Mouse (Mus musculus) hindbrain, embryonic 16.5 days (tissue): Measurements from ENCODE around the gene Cbx4. TPM values are rescaled to one million over a fixed set of nuclear protein-coding genes. Genes with fewer than 3 reads are reported as not detected.

Experiments used
- ATAC-seq: fragments of 200-750 bp; cut with Nextera tagmentation; 2 replicates; pipeline ENCODE4 v1.8.0; 2017; ENCODE audit warnings: moderate TSS enrichment, moderate library complexity
- H3K27ac ChIP-seq: fragments of 300-500 bp; sonication (generic); 2 replicates; pipeline ENCODE4 v1.5.1; 2014; ENCODE audit warnings: low read depth, mild to moderate bottlenecking, control low read depth, low read length, moderate library complexity
- H3K27me3 ChIP-seq: fragments of 300-500 bp; sonication (generic); replicated peaks from 2 replicates; pipeline ENCODE4 v1.6.1; 2014; ENCODE audit warnings: low read length; ENCODE audit not compliant: control insufficient read depth, insufficient read depth
- H3K36me3 ChIP-seq: fragments of 300-500 bp; sonication (generic); 2 replicates; pipeline ENCODE4 v1.6.1; 2014; ENCODE audit warnings: mild to moderate bottlenecking, low read length, moderate library complexity, mixed read lengths; ENCODE audit not compliant: control insufficient read depth, insufficient read depth
- H3K4me1 ChIP-seq: fragments of 300-500 bp; sonication (generic); 2 replicates; pipeline ENCODE4 v1.6.1; 2014; ENCODE audit warnings: low read depth, low read length; ENCODE audit not compliant: control insufficient read depth, insufficient read depth
- H3K4me2 ChIP-seq: fragments of 300-500 bp; sonication (generic); 2 replicates; pipeline ENCODE4 v1.6.1; 2014; ENCODE audit warnings: mild to moderate bottlenecking, low read length, control low read depth, moderate library complexity
- H3K4me3 ChIP-seq: fragments of 300-500 bp; sonication (generic); 2 replicates; pipeline ENCODE4 v1.5.1; 2014; ENCODE audit warnings: mild to moderate bottlenecking, low read length, control low read depth, moderate library complexity
- H3K9ac ChIP-seq: fragments of 300-500 bp; sonication (generic); 2 replicates; pipeline ENCODE4 v1.6.1; 2014; ENCODE audit warnings: low read depth, mild to moderate bottlenecking, control low read depth, low read length, moderate library complexity
- H3K9me3 ChIP-seq: fragments of 300-500 bp; sonication (generic); 2 replicates; pipeline ENCODE4 v1.6.1; 2014; ENCODE audit warnings: mild to moderate bottlenecking, low read length, moderate library complexity; ENCODE audit not compliant: control insufficient read depth
- WGBS: fragments of 180-500 bp; shearing (Covaris S2); extraction: QIAGEN DNeasy Blood & Tissue Kit; methylation state at CpG from one replicate; pipeline ENCODE4 v1.1.7; 2014; 5-methylcytosine and 5-hydroxymethylcytosine counted together
- polyA plus RNA-seq: library from polyadenylated mRNA; unstranded; fragments of >200 nt; fragmentation: Nextera tagmentation; extraction: Ambion mirVana; gene quantifications from 2 replicates; pipeline ENCODE4 v1.2.1, GENCODE M21; 2015

The Cbx4 gene
- polyA plus RNA-seq, 1 experiment from 2014 or later, result 23.4 TPM

DNA sequence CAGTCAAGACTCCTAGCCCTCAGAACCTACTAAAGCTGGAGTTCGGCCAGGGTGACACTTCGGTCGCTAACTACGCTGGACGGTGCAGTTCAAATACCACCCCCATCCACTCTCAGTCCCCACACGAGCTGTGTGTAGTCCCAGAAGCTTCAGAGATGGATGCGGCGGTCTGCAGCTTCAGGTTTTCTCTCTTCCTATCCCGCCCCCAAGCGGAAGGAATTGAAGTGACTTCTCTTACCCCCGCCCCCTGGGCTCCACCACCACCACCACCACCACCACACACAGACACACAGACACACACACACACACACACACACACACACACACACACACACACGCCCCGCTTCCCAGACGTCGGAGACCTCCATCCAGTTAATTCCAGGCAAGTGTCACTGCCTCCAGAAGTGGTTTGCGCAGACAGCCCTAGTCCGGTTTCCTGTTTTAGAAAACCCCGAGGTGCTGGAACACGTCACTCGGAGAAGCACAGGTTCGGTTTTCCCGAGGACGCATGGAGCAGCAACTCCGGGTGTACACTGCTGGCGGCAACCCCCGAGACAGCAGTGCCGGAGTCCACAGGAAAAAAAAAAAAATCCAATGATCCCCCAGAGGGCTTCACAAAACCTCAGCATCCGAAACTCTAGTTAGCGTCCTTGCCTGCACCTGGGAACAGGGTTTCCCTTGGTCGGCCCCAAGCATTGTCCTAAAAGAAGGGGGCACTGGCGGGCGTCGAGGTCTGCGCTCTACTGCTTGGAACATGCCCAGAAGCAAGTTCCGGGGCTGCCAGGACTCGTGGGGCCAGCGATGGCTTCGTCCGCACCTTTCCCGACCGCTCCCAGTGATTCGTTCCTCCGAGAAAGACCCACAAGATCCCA is 38.5 kb downstream of the Cbx4 start:
- peak overlapping the region; percentile 45; the same call in 1 of the 2 replicates for H3K4me3 ChIP-seq
- under 1% methylated on average over 41 of the region's 43 CpGs for WGBS
- no peak for ATAC-seq
- H3K9me3 ChIP-seq, result no peaks in the 10 kb centered on the region
- H3K36me3 ChIP-seq, result no peaks in the 10 kb centered on the region
- H3K27ac ChIP-seq, result no peak overlapping the region
- H3K4me1 ChIP-seq, result peaks cover 32% of the 10 kb centered on the region
- peaks cover 64% of the 10 kb centered on the region for H3K27me3 ChIP-seq
- H3K9ac ChIP-seq, result no peak overlapping the region
- H3K4me2 ChIP-seq, result peak overlapping the region; percentile 85

DNA sequence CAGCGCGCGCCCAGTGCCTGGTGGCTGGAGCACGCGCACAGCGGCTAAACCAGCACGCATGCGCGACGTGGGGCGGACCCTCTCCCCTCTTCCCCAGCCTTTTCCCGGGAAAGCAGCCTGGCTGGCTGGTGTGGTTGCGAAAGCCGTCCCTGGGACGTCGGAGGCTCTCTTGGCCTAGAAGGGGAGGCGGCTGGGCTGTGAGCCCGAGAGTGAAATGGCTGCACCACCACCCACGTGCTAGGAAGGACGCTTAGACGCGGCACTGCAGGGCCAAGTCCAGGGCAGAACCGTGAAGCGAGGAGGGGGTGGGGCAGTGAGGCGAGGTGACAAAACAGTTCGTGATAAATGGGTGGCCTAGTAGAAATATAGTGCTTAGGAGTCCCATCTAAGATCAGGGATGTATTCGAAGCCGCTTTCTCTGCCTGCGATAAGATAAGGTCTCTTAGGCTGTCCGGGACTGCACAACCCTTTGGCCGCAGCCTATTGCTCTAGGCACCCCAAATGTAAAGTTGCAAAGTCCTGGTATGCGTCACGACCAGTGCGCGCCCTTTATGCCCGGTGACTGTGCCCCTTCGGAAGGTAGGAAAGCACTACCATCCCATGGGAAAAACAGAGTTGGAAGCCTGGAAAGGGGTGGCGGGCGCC is 39.3 kb downstream of the Cbx4 start:
- H3K27ac ChIP-seq, result no peak overlapping the region
- ATAC-seq, result no peak
- peaks cover 61% of the 10 kb centered on the region for H3K27me3 ChIP-seq
- H3K36me3 ChIP-seq, result no peaks in the 10 kb centered on the region
- WGBS, result 1% methylated on average over 39 of the region's 39 CpGs
- peak overlapping the region; percentile 45 for H3K4me3 ChIP-seq
- H3K4me1 ChIP-seq, result peaks cover 30% of the 10 kb centered on the region
- peak overlapping the region; percentile 68 for H3K9ac ChIP-seq
- H3K9me3 ChIP-seq, result no peaks in the 10 kb centered on the region
- peak overlapping the region; percentile 85 for H3K4me2 ChIP-seq

DNA sequence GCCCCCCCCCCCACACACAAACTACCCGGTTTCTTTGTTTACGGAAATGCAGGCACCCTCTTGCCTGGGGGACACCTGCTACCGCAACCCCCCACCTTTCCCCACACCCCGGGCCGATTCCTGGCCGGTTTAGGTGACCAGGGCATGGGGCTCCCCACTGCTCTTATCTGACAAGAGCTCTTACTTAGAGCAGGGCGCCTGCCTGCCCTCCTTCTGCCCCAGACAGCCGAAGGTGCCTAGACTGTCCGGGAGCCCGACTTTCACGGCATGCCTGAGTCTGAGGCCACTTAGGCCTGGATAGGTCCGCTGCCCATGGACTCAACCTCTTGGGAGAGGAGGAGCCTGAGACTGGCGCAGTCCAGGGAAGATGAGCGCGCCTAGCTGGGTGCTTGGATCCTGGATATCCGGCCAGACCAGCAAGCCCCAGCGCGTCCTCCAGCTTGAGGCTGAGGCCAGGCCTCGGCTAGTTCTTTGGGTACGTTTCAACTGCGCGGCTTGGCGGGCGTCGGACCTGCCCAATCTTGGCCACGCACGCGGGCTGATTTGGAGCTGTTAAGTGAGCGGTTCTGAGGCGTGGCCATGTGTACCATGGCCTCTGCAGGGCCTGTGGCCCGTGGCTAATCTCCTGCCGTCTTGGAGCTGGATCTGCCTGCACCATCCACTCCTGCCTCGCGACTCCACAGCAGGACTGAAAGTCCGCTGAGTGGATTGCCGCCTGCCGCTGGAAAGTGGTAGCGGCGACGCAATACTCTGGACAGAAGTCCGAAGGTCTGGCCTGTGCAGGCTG is 41.3 kb downstream of the Cbx4 start:
- ATAC-seq, result no peak
- under 1% methylated on average over 40 of the region's 41 CpGs for WGBS
- Histone ChIP-seq H3K27me3 (peaks cover 42% of the 10 kb centered on the region), H3K9ac (peak overlapping the region; percentile 38), H3K4me2 (peak overlapping the region; percentile 23), H3K4me1 (peaks cover 38% of the 10 kb centered on the region), H3K27ac (no peak overlapping the region), H3K9me3 (no peaks in the 10 kb centered on the region), H3K36me3 (no peaks in the 10 kb centered on the region), H3K4me3 (peak overlapping the region; percentile 9; the same call in 1 of the 2 replicates)

DNA sequence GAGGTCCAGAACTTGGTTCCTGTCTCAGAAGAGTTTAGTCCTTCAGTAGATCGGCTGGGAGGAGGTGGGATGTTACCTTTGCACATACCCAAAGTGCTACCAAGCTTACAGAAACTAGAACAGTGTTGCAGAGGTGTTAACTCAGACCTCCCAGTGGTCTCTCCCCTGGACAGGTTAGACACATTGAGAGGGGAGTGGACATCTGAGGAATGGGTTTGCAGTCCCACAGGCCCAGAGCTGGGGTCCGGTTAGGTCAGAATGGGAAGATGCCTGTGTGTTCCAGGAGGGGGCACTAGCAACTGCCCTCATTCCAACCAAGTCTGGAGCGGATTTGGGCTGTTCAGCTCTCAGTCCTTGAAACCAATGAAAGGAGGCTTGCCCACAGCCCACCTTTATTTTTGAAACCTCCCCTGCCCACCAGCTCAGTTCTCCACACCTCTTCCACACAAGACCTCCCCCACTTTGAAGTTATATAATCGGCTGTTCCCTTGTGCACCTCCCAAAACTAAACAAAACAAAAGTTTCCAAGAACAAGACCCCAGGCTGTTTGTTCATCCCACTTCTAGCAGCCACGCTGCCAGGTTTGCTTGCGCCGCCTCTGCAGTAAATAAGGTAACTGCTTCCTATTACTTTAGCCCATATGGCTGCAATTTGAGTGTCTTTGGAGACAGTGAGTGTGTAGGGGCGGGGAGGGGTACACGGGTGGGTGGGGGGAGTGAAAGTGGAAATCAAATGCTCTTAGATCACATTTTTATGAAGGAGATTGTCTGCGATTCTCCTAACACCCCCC is 42.1 kb downstream of the Cbx4 start:
- Histone ChIP-seq H3K4me3 (no peak overlapping the region), H3K4me1 (peaks cover 46% of the 10 kb centered on the region), H3K9me3 (no peaks in the 10 kb centered on the region), H3K4me2 (no peak overlapping the region), H3K9ac (no peak overlapping the region), H3K27me3 (peaks cover 44% of the 10 kb centered on the region), H3K36me3 (no peaks in the 10 kb centered on the region), H3K27ac (no peak overlapping the region)
- ATAC-seq, result no peak
- 3% methylated on average over 10 of the region's 10 CpGs for WGBS

GRCm38 (mm10) chr11:119043273-119043540 is 42.8 kb downstream of the Cbx4 start:
- Histone ChIP-seq H3K9me3 (no peaks in the 10 kb centered on the region), H3K4me1 (peaks cover 45% of the 10 kb centered on the region), H3K27ac (no peak overlapping the region), H3K36me3 (no peaks in the 10 kb centered on the region), H3K27me3 (peaks cover 47% of the 10 kb centered on the region), H3K9ac (no peak overlapping the region), H3K4me3 (no peak overlapping the region), H3K4me2 (no peak overlapping the region)
- ATAC-seq, result no peak
- 6% methylated on average over 4 of the region's 4 CpGs for WGBS

DNA sequence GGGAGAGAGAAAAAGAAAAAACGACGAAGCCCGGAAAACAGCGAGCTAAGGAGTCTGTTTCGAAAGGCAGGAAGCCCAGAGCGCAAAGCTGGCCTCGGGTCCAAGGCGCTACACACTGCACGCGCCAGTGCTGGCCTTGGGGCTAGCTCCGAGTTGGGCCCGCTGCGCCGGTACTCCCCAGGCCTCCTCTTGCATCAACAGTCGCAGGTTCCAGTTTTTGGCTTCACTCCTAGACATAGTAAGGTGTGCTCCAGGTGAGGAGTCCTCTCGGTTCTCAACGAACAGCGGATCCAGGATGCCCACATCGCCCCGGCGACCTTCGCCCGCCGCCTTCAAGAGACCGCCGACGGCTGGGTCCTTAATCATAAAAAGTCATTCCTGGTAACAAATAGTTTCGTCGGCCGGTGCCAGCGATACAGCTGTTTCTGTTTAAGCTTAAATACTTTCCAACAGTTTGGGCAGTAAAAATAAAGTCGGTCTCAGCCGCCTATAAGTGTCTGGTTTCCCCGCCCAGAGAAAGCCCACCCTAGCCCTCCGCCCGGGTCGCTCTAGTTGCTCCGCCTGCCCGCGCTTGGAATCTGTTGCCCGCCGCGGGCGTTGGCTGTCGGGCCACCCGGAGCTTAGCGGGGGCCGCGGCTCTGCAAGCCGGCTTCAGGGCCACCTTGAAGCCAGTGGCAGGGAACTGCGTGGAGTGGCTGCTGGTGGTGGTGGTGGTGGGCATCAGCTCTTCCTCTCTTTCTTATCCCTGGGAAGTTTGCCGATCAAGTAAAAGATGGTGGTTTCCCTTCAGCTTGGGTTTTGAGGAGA is 43.4 kb downstream of the Cbx4 start:
- Histone ChIP-seq H3K9ac (no peak overlapping the region), H3K36me3 (no peaks in the 10 kb centered on the region), H3K9me3 (no peaks in the 10 kb centered on the region), H3K4me2 (no peak overlapping the region), H3K4me1 (peaks cover 40% of the 10 kb centered on the region), H3K27ac (no peak overlapping the region), H3K4me3 (no peak overlapping the region), H3K27me3 (peaks cover 50% of the 10 kb centered on the region)
- WGBS, result under 1% methylated on average over 52 of the region's 52 CpGs
- ATAC-seq, result no peak

DNA sequence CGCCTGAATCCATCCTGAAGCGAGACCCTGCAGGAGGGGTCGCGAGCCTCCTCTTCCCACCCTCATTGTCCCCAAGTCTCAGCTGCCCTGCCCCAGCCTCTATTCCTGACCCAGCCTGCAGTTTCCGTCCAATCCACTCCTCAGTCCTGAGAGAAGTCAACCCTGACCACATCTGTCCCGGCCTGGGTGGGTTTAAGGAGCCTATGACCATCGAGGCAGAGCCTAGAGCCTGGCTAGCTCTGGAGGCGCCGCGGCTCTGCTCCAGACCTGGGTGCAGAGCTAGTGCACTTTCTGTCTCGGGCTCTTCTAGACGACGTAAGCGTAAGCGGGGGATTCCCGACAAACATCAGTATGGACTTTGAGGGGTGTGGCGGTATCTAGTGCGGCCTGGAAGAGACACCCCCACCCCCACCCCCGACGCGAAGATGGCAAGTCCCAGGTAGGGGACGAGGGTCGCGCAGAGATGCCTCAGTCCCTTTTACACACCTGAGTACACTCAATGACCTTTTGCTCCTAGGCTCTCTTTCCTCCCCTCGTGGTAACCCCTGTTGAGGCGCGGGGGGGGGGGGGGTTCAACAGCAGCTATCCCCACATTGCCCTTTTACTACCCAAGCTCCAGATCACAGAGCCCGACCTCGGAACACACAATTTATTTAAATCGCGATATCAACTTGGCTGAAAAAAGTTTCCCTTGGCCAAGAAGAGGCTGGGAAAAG is 44.1 kb downstream of the Cbx4 start:
- peak overlapping the region; percentile 87 for H3K9ac ChIP-seq
- H3K27me3 ChIP-seq, result peaks cover 52% of the 10 kb centered on the region
- no peak overlapping the region for H3K27ac ChIP-seq
- peak overlapping the region; percentile 98 for H3K4me2 ChIP-seq
- no peaks in the 10 kb centered on the region for H3K9me3 ChIP-seq
- H3K4me3 ChIP-seq, result peak overlapping the region; percentile 77
- peaks cover 43% of the 10 kb centered on the region for H3K4me1 ChIP-seq
- WGBS, result under 1% methylated on average over 24 of the region's 31 CpGs
- no peaks in the 10 kb centered on the region for H3K36me3 ChIP-seq
- 0 out of 2 replicates have a peak, but pooled peaks have one; percentile 2 for ATAC-seq

DNA sequence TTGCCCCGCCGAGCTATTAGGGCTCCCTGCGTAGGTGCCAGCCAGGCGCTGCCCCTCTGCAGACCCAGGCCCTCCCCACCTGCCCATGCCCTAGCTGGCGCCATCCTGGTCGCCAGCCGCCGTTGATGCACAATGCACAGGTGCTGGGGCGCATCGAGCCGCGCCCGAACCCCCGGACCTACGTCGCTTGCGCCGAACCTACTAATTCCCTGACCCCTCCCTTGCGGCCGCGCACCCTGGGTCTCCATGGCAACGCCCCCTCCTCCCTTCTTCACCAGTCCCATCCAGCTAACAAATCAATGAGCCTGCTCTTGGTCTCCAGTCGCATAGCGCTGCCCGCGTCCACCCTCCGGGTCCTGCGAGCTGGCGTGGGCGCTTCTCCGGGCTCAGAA is 44.7 kb downstream of the Cbx4 start:
- Histone ChIP-seq H3K36me3 (no peaks in the 10 kb centered on the region), H3K4me1 (peaks cover 38% of the 10 kb centered on the region), H3K9ac (peak overlapping the region; percentile 87), H3K4me2 (peak overlapping the region; percentile 98), H3K9me3 (no peaks in the 10 kb centered on the region), H3K27me3 (peaks cover 51% of the 10 kb centered on the region), H3K4me3 (peak overlapping the region; percentile 77), H3K27ac (peak overlapping the region; percentile 82)
- peak; percentile 67 for ATAC-seq
- WGBS, result under 1% methylated on average over 31 of the region's 31 CpGs
